Mouse (Mus musculus) heart, adult 8-10 months (tissue): ENCODE data around the gene Snd1. TPM values are rescaled to one million over a fixed set of nuclear protein-coding genes. Genes with fewer than 3 reads are reported as not detected.
"Not testable (repeated sequence)": the region's sequence is repeated elsewhere in the genome, so short reads cannot be mapped to it uniquely, and the experiment has no call there.

ENCODE experiments used
- DNase-seq: peaks from one replicate; pipeline ENCODE4 v3.0.0; 2022; ENCODE audit warnings: low spot score
- total RNA-seq, 4 experiments: library from RNA; stranded (reverse); gene quantifications; 2 replicates each; pipeline ENCODE4 v1.2.4; 2022

The Snd1 gene
- total RNA-seq, 4 experiments from 2014 or later, result 70.6 to 88.2 (median 80.3) TPM

DNA sequence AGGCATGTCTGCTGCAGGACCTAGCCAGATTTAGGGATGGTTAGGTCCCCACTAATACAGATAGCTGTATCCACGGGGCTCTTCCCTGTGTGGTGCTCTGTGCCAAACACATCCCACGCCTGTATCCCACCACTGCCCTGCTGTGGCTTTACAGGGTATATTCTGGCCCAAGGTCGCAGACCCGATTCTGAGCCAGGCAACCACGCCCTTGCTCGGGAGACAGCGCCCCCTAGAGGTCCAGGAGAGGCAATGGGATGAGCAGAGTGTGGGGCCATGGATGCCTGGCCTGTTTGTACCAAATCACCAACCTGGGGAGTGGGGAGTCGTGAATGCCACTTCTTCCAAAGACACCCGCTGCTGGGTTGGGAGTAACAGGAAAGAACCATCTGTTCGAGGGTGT lies 423.9 kb downstream of the Snd1 start:
- no peak for DNase-seq

DNA sequence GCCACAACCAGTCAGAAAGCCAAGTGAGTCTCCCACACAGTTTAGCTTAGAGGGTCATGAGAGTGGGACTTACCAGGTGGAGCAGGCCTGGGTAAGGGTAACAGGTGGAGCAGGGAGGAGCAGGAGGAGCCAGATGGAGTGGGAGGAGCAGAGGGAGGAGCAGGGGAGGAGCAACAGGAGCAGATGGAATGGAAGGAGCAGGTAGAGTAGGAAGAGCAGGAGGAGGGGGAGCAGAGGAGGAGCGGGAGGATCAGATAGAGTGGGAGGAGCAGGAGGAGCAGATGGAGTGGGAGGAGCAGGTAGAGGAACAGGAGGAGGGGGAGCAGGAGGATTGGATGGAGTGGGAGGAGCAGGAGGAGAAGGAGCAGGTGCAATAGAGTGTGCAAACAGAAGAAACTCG lies 427.6 kb downstream of the Snd1 start:
- no peak for DNase-seq

DNA sequence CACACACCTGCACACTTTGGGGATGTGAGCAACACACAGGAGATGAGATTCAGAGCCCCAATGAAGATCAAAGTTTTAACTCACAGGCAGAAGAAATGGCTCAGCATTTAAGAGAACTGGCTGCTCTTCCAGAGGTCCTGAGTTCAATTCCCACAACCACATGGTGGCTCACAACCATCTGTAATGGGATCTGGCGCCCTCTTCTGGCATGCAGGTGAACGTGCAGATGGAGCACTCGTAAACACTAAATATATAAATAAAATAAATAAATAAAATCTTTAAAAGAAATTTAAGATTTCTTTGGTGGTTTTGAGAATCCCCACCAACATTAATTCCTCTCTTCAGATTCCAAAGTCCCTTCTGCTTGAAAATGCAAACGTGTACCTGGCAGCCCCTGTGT lies 429.5 kb downstream of the Snd1 start:
- DNase-seq, result no peak

DNA sequence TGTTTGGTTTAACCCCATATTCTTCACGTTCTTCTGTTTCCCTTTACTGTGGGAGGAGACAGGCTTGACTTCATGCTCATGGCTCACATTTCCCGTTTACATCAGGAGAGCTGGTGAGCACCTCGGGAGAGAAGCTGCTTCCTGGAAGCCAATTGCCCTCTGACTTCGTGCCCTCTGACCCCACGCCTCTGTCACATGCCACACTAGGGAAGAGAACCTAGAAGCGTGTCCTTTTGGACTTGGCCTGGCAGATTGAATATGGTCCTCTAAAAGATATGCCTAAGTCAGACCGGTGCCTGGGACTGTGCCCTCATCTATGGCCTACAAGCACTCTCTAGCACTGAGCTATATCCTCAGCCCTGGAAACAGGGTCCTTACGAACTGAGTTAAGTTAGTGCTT lies 430.4 kb downstream of the Snd1 start:
- no peak for DNase-seq

DNA sequence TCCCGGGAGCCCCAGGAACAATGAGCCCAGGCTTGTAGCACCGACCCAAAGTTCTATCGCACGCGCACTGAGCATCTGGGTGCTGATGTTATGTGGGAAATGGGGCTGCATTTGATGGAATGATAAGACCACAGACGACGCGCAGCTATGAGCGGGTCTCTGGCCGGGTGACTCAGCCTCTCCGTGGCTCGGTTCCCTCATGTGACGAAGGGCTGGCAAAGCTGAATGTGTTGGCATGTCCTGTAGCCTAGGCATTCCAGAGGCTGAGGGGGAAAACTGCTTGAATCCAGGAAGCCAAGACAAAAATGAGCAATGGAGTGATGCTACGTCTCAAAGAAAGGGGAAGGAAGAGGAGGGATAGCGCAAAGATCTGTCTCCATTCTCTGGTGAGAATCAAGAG lies 434.9 kb downstream of the Snd1 start:
- DNase-seq, result no peak

DNA sequence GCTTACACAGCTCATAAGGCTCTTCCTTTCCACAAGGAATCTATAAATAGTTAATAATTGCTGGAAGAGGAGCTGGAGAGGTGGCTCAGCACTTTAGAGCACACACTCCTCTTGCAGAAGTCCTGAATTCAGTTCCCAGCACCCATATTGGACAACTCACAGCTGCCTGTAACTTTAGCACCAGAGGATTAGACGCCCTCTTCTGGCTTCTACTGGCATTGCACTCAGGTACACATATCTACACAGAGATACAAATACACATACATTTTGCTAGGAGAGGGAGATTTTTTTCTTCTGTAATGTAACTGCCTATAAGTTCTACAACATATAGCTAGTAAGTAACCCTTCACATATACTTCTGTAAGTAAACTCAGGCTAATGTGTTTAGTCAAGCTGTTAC lies 440.0 kb downstream of the Snd1 start:
- no peak for DNase-seq

DNA sequence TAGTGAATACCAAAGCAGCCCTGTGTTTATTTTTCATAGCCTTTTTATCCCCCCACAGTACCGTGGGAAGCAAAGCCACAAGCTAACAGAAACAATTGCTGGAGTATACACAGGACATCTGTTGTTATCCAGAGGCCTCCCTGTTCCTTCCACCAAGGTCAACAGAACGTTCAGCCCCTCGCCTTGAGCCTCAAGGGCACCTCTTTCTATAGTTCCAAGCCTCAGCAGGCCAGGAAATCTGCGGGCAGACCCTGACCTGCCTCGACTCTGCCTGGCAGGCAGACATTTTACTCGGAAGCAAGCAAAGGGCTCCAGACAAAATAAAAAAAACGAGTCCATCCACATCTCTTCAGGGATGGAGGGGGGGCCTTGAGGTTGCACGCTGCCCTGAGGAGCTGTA lies 441.7 kb downstream of the Snd1 start:
- DNase-seq, result no peak

DNA sequence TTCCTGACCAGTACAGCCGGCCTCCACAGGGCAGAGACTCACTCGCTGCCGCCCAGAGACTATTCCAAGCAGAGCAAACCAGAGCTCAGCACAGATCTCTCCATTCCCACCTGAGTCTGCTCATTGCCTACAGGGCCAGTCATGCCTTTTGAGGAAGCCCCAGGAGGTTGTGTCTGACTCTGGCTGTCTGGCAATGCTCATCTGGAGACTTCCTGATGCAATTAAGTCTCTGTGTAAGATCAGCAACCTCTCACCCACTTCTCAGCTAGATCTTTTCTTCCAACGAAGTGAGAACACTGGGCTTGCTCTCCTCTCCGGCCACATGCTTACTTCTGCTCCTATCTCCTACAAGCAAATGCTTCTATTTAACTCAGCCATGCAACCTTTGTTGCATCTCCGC lies 444.4 kb downstream of the Snd1 start:
- DNase-seq, result no peak

DNA sequence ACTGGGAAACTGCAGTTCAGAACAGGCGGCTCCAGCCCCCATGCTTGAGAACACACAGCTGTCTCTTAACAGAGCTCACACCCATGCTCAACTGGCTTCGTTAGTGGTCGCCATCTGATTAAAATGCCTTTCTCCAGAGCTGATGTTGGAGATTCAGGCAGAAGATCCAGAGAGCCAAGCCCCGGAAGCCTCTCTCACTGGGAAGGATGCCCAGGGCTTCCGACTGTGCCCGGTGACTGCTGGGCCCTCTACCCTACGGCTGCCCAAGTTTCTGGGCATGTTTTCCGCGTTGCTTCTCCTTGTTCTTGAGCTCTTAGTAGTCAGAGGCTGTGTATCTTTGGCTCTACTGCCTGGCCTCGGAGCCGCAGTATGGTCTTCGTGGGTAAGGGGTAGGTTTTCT lies 447.4 kb downstream of the Snd1 start:
- DNase-seq, result no peak

DNA sequence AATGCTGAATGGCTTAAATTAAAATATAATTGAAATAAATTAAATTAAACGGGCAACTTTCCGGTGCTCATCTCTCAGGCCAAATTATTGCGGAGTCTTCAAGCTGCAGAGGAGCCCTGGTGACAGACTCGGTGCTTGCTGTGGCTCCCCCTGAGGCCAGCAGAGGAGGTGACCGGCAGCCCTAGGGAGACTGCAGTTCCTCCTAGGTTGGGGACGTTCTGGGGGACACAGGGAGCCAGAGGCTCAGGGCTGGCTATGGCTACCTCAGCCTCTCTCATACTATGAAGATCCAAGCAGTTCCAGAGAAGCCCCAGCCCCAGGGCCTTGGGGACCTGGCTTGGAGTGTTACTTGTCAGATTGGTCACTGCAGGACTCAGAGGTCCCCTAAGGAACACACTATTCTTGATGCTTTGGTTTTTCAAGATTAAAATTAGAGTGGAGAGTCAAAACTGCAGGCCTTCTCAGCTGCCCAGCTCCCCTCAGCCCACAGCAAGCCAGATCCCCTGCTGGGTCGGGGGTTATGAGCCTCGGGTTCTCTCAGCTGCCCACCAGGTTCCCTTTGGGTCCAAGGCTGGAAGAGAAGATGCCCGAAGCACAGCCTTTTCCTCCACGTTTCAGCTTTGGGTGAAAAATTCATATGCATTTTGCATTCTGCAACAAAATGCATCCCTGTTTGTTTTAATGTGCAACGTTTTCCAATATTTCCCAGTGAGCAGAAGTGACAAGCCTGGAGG lies 448.3 kb downstream of the Snd1 start:
- no peak for DNase-seq

DNA sequence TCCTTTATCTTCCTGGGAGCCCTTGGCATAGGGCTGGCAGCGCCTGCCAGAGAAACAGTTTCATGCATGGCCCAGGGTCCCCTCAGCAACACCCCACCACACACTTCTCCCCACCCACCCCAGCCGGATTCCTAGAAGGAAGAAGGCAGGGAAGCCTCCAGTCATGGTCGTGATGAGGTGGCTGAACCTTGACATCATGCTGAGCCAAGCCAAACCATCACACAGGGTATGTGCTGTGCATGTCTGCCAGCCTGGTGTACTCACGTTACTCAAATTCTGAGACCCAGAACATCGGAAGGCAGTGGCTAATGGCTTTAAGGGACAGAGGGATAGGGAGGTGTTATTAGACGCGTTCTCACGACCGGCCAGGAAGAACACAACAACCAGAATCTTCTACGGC lies 448.9 kb downstream of the Snd1 start:
- DNase-seq, result no peak

DNA sequence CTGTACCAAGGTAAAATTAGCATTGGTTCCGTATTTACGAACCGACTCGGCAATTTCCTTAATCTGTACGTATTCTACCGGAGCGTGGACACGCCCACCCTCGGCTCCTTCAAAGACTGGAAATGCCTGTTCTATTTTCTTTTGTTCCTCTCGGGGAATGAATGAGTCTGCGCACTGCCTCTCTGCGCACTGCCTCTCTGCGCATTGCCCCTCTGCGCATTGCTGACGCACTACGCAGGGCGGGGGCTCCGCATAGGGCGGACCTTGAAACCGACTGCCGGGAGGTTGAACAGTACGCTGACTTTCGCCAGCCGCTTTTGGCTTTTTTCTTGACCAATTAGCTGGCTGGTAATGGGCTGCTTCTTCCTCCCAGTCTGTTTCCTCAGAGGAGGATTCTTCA lies 453.0 kb downstream of the Snd1 start:
- not testable (repeated sequence) for DNase-seq

DNA sequence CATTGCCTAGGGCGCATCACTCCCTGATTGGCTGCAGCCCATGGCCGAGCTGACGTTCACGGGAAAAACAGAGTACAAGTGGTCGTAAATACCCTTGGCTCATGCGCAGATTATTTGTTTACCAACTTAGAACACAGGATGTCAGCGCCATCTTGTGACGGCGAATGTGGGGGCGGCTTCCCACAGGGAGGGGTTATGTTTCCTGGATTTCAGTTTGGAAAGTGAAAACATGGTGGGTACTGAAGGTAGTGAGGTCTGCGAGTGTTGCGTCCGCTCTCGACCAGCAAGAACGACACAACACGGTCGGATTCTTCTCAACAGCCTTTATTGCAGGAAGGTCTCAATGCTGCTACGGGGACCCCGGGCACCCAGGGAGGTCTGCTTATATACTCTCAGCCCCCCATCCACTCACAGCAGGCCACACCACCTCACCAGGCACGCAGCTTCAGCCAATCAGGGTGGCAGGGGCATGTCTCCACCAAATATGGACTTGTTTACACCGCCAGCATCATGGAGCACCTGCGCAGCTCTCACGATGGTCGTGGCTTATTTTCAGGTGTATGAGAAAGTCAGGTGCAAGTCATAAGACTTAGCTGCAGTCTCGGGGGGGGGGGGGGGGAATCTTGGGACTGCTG lies 454.3 kb downstream of the Snd1 start:
- DNase-seq, result not testable (repeated sequence)

DNA sequence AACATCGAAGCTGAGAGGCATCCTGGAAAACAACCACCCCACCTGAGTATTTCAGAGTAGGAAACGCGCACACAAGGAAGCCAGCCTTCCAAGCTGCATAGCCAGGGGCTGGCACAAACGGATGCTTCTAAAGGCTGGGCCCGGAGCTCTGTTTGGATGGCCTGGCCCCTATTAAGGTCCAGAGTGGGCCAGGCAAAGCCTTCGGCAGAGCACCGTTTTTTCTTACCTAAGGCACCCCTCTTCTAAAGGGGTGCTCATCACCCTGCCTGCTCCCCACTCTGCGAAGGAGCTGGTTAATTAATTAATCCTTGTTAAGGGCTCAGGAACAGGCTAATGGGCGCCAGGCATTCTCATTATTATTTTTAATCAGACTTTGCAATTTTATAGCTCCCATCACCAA lies 456.3 kb downstream of the Snd1 start:
- DNase-seq, result no peak

DNA sequence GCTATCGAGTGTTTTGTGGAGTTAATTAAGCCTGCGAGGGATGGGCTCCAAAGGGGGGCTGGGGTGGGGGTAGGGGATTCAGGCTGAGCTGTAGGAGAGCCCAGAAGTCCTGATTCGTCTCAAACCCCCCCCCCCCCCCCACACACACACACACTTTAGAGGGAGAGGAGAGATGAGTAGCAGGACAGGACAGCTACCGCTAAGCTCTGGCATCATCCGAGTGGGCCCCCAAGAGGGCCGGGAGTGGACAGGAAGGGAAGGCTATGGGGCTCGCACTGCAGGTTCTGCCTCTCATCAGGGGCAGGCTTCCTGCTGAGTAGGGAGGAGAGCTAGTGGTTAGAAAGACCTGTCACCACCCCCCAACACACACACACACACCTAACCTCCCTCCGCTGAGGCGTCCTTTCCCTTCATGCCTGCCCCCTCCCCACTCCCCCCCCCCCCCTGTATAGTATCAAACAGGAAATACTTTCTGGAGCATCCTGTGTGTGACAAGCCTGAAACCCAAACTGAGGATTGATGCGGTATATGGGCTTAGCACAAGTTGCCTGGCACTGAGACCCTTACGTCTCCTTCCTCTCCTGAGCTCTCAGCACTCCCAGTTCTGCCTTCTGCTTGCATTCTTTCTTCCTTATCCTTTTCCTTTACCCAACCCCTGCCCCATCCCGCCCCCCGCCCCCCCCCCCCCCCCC lies 456.8 kb downstream of the Snd1 start:
- no peak for DNase-seq

DNA sequence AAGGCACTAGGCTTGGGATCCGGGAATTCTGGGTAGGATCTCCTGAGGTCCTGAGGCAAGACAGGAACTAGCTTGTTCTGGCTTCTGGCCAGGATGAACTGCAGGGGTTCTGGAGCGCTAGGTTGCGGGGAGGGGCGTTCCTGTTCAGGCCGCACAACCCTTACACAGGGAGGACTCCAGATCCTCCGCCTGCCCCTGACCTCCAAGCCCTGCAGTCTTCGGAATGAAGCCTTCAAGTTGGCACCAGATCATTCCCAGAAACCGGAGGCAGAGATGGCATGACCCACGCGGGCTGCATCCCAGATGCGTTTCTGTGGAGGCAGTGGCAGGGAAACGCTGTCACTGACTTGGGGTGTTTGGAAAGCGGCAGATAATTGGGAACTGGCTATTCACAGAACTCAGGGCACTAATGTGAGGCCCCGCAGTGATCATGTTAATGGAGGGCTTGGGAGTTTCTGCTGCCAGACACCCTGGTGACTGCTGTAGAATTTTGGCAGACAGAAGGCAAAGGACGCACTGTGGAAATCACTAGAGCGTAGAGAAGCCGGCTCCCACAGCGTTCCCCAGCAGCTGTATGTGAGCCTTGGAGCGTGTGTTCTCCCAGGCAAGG lies 457.5 kb downstream of the Snd1 start:
- no peak for DNase-seq

DNA sequence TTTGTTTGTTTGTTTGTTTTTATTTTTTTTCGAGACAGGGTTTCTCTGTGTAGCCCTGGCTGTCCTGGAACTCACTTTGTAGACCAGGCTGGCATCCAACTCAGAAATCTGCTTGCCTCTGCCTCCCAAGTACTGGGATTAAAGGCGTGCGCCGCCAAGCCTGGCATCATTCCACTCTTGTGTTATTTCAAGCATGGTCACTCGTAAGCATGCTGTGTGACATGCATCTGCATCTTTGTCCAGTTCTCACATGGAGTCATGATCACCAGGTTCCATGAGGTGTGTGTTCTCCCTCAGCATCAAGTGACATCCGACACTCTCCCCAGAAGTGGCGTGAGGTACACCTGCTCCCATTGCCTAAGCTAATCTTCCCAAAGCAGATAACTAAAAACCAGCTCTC lies 460.8 kb downstream of the Snd1 start:
- DNase-seq, result no peak

DNA sequence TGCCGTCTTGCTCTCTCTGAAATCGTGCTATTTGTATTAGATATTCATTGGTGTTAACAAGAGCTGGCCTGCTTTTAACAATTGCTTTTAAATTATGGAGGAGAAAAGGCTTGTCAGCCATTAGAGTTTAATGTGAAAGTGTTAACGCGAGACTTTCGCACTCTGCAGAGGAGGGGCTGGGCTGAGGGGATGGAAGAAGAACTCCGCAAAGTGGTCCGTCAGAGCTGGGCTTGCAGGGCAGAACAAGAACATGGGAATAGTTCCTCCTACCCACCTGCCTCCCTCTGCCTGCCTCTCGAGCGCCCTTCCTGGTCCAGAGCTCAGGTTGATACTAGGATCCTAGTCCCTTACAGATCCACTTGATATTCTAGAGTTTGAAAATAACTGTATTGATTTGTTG lies 472.3 kb downstream of the Snd1 start:
- no peak for DNase-seq

DNA sequence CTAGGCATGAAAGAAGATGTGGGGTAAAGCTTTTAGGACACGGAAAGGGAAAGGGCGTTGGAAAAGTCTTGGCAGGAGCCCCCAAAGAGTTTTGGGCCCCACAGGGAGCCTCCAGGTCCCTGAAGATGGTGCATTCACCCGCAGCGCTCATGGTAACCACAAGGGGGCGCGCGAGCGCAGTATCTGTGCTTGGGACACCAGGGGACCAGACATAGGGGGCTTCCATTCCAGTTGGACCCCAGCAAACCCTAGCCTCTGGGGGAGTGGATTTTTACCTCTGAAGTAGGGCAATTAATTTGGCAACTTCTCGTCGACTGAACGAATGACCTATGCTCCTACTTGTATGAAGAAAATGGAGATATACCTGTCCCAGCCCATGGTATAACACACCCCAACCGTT lies 474.3 kb downstream of the Snd1 start:
- DNase-seq, result peak; percentile 43

DNA sequence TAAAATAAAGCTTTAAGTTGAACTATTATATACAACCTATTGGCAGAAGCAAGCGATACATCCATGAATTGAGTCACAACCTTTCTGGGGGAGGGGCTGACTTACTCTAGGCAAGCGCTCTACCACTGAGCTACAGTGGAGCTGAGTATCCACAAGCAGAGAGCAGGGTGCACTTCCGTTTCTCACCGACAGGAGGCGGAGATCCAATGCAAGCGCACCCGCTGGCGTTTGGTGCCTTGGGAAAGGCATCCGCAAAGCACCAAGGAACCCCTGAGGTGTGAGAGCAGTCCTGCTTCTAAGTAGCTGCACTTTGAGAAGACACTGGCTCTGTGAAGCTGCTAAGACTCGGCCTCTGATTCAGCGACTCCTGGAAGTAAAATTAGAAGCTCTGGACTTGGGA lies 480.6 kb downstream of the Snd1 start:
- DNase-seq, result peak; percentile 7

DNA sequence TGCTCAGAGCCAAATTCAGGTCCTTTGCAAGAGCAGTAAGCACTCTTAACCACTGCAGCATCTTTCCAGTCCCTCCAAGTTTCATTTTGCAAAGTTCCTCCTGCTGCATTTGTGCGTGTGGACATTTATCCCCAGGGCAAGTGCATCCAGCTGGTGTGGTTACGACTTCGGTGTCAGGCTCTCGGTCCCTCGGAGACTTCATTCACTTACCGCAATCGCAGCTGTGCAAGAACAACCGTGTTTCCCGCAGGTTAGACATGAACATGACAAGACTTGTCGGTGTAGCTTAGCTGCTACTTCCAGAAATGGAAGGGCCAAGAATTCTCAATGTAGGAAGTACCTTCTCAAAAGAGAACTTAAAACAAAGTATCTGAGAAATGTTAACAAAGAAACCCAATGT lies 482.5 kb downstream of the Snd1 start:
- DNase-seq, result no peak

DNA sequence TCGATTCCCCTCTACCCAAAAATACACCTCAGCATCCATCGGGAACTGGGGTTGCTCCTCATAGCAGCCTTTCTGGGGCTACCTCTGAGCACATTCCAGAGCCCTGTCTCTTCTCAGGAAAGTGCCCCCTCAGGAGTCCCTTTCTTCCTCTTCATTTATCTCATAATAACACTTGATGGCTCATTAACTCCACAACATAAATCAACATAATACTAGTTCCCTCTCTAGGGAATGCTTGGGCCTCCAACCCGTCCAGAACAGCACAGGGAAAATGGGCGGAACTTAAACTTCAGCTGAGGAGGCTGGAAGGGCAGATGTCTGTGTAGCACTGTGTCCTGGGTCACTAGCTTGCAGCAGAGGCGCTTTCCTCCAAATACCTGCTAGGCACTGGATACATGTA lies 488.2 kb downstream of the Snd1 start:
- DNase-seq, result no peak

DNA sequence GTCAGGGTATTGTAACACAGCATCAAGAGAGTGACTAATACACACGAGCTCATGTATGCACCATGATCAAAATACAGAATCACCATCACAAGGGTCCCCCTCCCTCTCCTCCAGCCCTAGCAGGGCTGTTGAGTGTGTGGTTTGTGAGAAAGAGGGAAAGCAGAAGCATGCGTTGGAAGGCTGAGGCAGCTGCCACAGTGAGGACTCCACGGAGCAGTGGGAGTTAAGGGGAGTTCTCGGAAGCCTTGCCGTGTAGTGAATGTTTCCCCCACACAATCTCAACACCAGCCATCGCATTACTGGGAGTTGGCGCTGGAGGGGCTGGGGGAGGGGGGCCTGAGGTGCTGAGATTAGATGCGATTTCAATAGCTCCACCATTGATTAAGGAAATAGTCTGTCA lies 490.3 kb downstream of the Snd1 start:
- DNase-seq, result no peak
